19 mouse cellular contexts compared by ENCODE assay signal in genomic region chr9:62560432-62560831, GRCm38 (mm10). TPM values are rescaled to one million over a fixed set of nuclear protein-coding genes. Genes with fewer than 3 reads are reported as not detected.
DNase-seq lines count a peak whose midpoint lies in the region; ATAC-seq and TF ChIP-seq lines count a peak whose summit lies in the region.
"Had no signal": no experiment of that assay in that cellular context is flagged by ENCODE, and none has a peak within 500 bp of the region (broad histone marks: within the 10 kb centered on the region; RNA-seq: fewer than 3 reads in every experiment).

No protein-coding gene starts in this region.

- TF ChIP-seq POLR2A in myocyte (IDR thresholded peaks at IDR 0.05; ENCODE audit: insufficient read length, low read depth), result no peak

- H3ac ChIP-seq in myocyte (ENCODE audit: control insufficient read depth, insufficient read length), result no peak overlapping the region

- no peak overlapping the region for H3K4me2 ChIP-seq in liver, embryonic 11.5 days
- no peak overlapping the region for H3K4me2 ChIP-seq in liver, postnatal 0 days (ENCODE audit: low read depth, low read length)
- H3K4me2 ChIP-seq in myocyte (ENCODE audit: low read depth), result peak overlapping the region; percentile 38
- H3K4me2 ChIP-seq: embryonic facial prominence, embryonic 13.5 days; forebrain, embryonic 13.5 days; hindbrain, embryonic 12.5 days; hindbrain, embryonic 15.5 days; intestine, embryonic 15.5 days had no signal

- no peaks in the 10 kb centered on the region for H3K4me1 ChIP-seq in heart, embryonic 10.5 days
- no peaks in the 10 kb centered on the region for H3K4me1 ChIP-seq in liver, embryonic 11.5 days (replicated peaks; ENCODE audit: control insufficient read depth, insufficient read depth, low read length)
- H3K4me1 ChIP-seq in liver, postnatal 0 days (ENCODE audit: insufficient read depth), result no peaks in the 10 kb centered on the region
- H3K4me1 ChIP-seq: embryonic facial prominence, embryonic 10.5 days; embryonic facial prominence, embryonic 13.5 days; forebrain, embryonic 10.5 days; forebrain, embryonic 13.5 days; hindbrain, embryonic 12.5 days; hindbrain, embryonic 15.5 days; intestine, embryonic 15.5 days had no signal

- no peak for ATAC-seq in liver, embryonic 11.5 days (replicated peaks; ENCODE audit: low FRiP score)
- ATAC-seq in liver, postnatal 0 days, result no peak
- ATAC-seq: forebrain, embryonic 13.5 days; forebrain, embryonic 16.5 days had no signal

- H3K79me2 ChIP-seq in myocyte (ENCODE audit: control insufficient read depth, insufficient read depth), result no peaks in the 10 kb centered on the region

- TF ChIP-seq CTCF in gastrocnemius, adult 2 months (IDR thresholded peaks at IDR 0.05), result no peak
- TF ChIP-seq CTCF in liver, postnatal 0 days (IDR thresholded peaks at IDR 0.05; ENCODE audit: low read depth), result no peak

- WGBS in heart, embryonic 10.5 days, result 82% methylated on average over 4 of the region's 4 CpGs
- WGBS in liver, embryonic 11.5 days, result 84% methylated on average over 4 of the region's 4 CpGs
- 83% methylated on average over 4 of the region's 4 CpGs for WGBS in liver, postnatal 0 days (ENCODE audit: insufficient replicate concordance)

- H3K27ac ChIP-seq in gastrocnemius, adult 2 months, result peak overlapping the region; percentile 62; the same call in 1 of the 2 replicates
- no peak overlapping the region for H3K27ac ChIP-seq in heart, embryonic 10.5 days
- H3K27ac ChIP-seq in liver, embryonic 11.5 days (ENCODE audit: low read depth, low read length), result no peak overlapping the region
- no peak overlapping the region for H3K27ac ChIP-seq in liver, postnatal 0 days (ENCODE audit: low read depth)
- H3K27ac ChIP-seq: embryonic facial prominence, embryonic 10.5 days; embryonic facial prominence, embryonic 13.5 days; forebrain, embryonic 10.5 days; forebrain, embryonic 13.5 days; hindbrain, embryonic 12.5 days; hindbrain, embryonic 15.5 days; intestine, embryonic 15.5 days had no signal

- no peak for DNase-seq in gastrocnemius, adult 2 months
- no peak for DNase-seq in gastrocnemius, postnatal 10 days
- peak; percentile 9 for DNase-seq in heart, embryonic 10.5 days (ENCODE audit: low spot score)
- no peak for DNase-seq in heart, adult 9 months (ENCODE audit: low spot score in 2 of 2)
- peak; percentile 16 for DNase-seq in liver, embryonic 11.5 days (ENCODE audit: low spot score)
- no peak for DNase-seq in liver, postnatal 0 days
- DNase-seq: B cell, adult 2 months; embryo, embryonic 11 days had no signal

- intact Hi-C loops in gastrocnemius, adult 2 months (cut with DNase I), result no loop called here

- H3K9me3 ChIP-seq in heart, embryonic 10.5 days, result no peaks in the 10 kb centered on the region
- H3K9me3 ChIP-seq in liver, embryonic 11.5 days (ENCODE audit: control insufficient read depth, low read length), result no peaks in the 10 kb centered on the region
- H3K9me3 ChIP-seq in liver, postnatal 0 days (ENCODE audit: low read length), result no peaks in the 10 kb centered on the region
- H3K9me3 ChIP-seq: embryonic facial prominence, embryonic 13.5 days; forebrain, embryonic 10.5 days; forebrain, embryonic 13.5 days; G1E; hindbrain, embryonic 12.5 days; hindbrain, embryonic 15.5 days; intestine, embryonic 15.5 days had no signal

- H3K36me3 ChIP-seq in heart, embryonic 10.5 days, result no peaks in the 10 kb centered on the region
- H3K36me3 ChIP-seq in liver, embryonic 11.5 days (ENCODE audit: control insufficient read depth, insufficient read depth, low read length), result no peaks in the 10 kb centered on the region
- no peaks in the 10 kb centered on the region for H3K36me3 ChIP-seq in liver, postnatal 0 days (replicated peaks; ENCODE audit: insufficient read depth, low read length)
- H3K36me3 ChIP-seq in myocyte (ENCODE audit: control insufficient read depth, insufficient read depth), result no peaks in the 10 kb centered on the region
- H3K36me3 ChIP-seq: embryonic facial prominence, embryonic 10.5 days; embryonic facial prominence, embryonic 13.5 days; forebrain, embryonic 10.5 days; G1E; hindbrain, embryonic 12.5 days; hindbrain, embryonic 15.5 days; intestine, embryonic 15.5 days had no signal

- no peak overlapping the region for H3K9ac ChIP-seq in liver, embryonic 11.5 days (ENCODE audit: low read depth, low read length)
- H3K9ac ChIP-seq in liver, postnatal 0 days (replicated peaks), result no peak overlapping the region
- H3K9ac ChIP-seq: embryonic facial prominence, embryonic 13.5 days; forebrain, embryonic 13.5 days; hindbrain, embryonic 12.5 days; hindbrain, embryonic 15.5 days; intestine, embryonic 15.5 days had no signal

- H3K27me3 ChIP-seq in heart, embryonic 10.5 days (ENCODE audit: insufficient read depth, poor library complexity, severe bottlenecking), result no peaks in the 10 kb centered on the region
- H3K27me3 ChIP-seq in liver, embryonic 11.5 days (replicated peaks; ENCODE audit: control insufficient read depth, insufficient read depth, low read length), result no peaks in the 10 kb centered on the region
- no peaks in the 10 kb centered on the region for H3K27me3 ChIP-seq in liver, postnatal 0 days (ENCODE audit: insufficient read depth, low read length)
- H3K27me3 ChIP-seq in myocyte (ENCODE audit: control insufficient read depth, insufficient read depth, insufficient read length), result no peaks in the 10 kb centered on the region
- H3K27me3 ChIP-seq: embryonic facial prominence, embryonic 13.5 days; forebrain, embryonic 13.5 days; hindbrain, embryonic 15.5 days; intestine, embryonic 15.5 days; Patski had no signal

- no peak overlapping the region for H3K4me3 ChIP-seq in gastrocnemius, adult 2 months
- H3K4me3 ChIP-seq in heart, embryonic 10.5 days, result no peak overlapping the region
- no peak overlapping the region for H3K4me3 ChIP-seq in liver, embryonic 11.5 days (ENCODE audit: low read depth, low read length)
- no peak overlapping the region for H3K4me3 ChIP-seq in liver, postnatal 0 days (ENCODE audit: low read depth, low read length)
- no peak overlapping the region for H3K4me3 ChIP-seq in myocyte
- H3K4me3 ChIP-seq: embryonic facial prominence, embryonic 10.5 days; embryonic facial prominence, embryonic 13.5 days; forebrain, embryonic 10.5 days; forebrain, embryonic 13.5 days; hindbrain, embryonic 12.5 days; hindbrain, embryonic 15.5 days; intestine, embryonic 15.5 days had no signal

- TF ChIP-seq EP300 in liver, postnatal 0 days (IDR thresholded peaks at IDR 0.05; ENCODE audit: low read depth), result no peak

TF ChIP-seq in myocyte, 11 proteins besides CTCF, POLR2A, EP300 and RAD21:
- TF ChIP-seq REST (IDR thresholded peaks at IDR 0.05; ENCODE audit: insufficient read depth, insufficient read length), result no peak
- TF ChIP-seq MAX (IDR thresholded peaks at IDR 0.05; ENCODE audit: low read depth), result no peak
- TF ChIP-seq E2F4 (IDR thresholded peaks at IDR 0.05; ENCODE audit: insufficient read depth), result no peak
- TF ChIP-seq TCF12 (IDR thresholded peaks at IDR 0.05; ENCODE audit: insufficient read depth, poor library complexity, severe bottlenecking), result no peak
- TF ChIP-seq USF1 (IDR thresholded peaks at IDR 0.05; ENCODE audit: low read depth), result no peak
- no peak for TF ChIP-seq MYOG (IDR thresholded peaks at IDR 0.05; ENCODE audit: control insufficient read depth in 1 of 3, insufficient read depth in 1 of 3, insufficient read length in 2 of 3, low read depth in 2 of 3)
- no peak for TF ChIP-seq SRF (IDR thresholded peaks at IDR 0.05; ENCODE audit: control insufficient read depth, insufficient read length, low read depth)
- TF ChIP-seq POLR2AphosphoS2 (IDR thresholded peaks at IDR 0.05; ENCODE audit: insufficient read length, low read depth), result no peak
- TF ChIP-seq CEBPB (IDR thresholded peaks at IDR 0.05; ENCODE audit: insufficient read depth, poor library complexity, severe bottlenecking), result no peak
- TF ChIP-seq MYOD1 (IDR thresholded peaks at IDR 0.05; ENCODE audit: control insufficient read depth in 1 of 3, insufficient read length in 2 of 3, low read depth in 2 of 3), result no peak
- no peak for TF ChIP-seq TCF3 (IDR thresholded peaks at IDR 0.05; ENCODE audit: insufficient read length, low read depth)

RNA-seq across cellular contexts. Expression of gene Coro2b, which starts 23.6 kb away (rescaled TPM):
- total RNA-seq in gastrocnemius, adult 2 months (2021), result 1 to 10 TPM; 6.7 to 8.7 TPM
- total RNA-seq in gastrocnemius, postnatal 10 days (2021), result 10 to 100 TPM; 10.6 to 12.4 TPM
- 6.0 and 6.3 TPM in 2 replicates for polyA plus RNA-seq in heart, embryonic 10.5 days (2016; fragmentation: Nextera tagmentation; extraction: Ambion mirVana)
- 4.5 and 4.8 TPM in 2 replicates for polyA plus RNA-seq in liver, embryonic 11.5 days (2014; fragmentation: Nextera tagmentation; extraction: Ambion mirVana)
- polyA plus RNA-seq in liver, postnatal 0 days (2015; fragmentation: Nextera tagmentation; extraction: Ambion mirVana), result 0.87 and 0.89 TPM in 2 replicates
- 21.3 TPM for polyA plus RNA-seq in myocyte (2012; fragmentation: generic; extraction: Trizol)
- polyA plus RNA-seq: G1E had no signal

Comparison
In these comparisons a context has a peak if more than half of its experiments do, and no peak if none do; other contexts are left out.
1. DNase-seq: peak in heart, embryonic 10.5 days (single experiment) and liver, embryonic 11.5 days (single experiment); none in gastrocnemius, adult 2 months (single experiment), gastrocnemius, postnatal 10 days (single experiment), heart, adult 9 months (0 of 2) and liver, postnatal 0 days (single experiment).